Mouse (Mus musculus) hindbrain, postnatal 0 days (tissue): Measurements from ENCODE around the gene Lilrb4a. TPM values are rescaled to one million over a fixed set of nuclear protein-coding genes. Genes with fewer than 3 reads are reported as not detected.

Source experiments
- ATAC-seq: fragments of 200-750 bp; cut with Nextera tagmentation; 2 replicates; pipeline ENCODE4 v1.8.0; 2017; ENCODE audit warnings: mild to moderate bottlenecking, moderate TSS enrichment, moderate library complexity
- DNase-seq: peaks from one replicate; pipeline ENCODE4 v3.0.0-alpha.2; 2015; ENCODE audit warnings: low spot score
- H3K27ac ChIP-seq: fragments of 300-500 bp; sonication (generic); 2 replicates; pipeline ENCODE4 v1.5.1; 2014; ENCODE audit warnings: mild to moderate bottlenecking
- H3K27me3 ChIP-seq: fragments of 300-500 bp; sonication (generic); 2 replicates; pipeline ENCODE4 v1.6.1; 2014; ENCODE audit warnings: low read length, mixed read lengths; ENCODE audit not compliant: insufficient read depth
- H3K36me3 ChIP-seq: fragments of 300-500 bp; sonication (generic); 2 replicates; pipeline ENCODE4 v1.6.1; 2014; ENCODE audit warnings: low read length, mixed read lengths; ENCODE audit not compliant: insufficient read depth
- H3K4me1 ChIP-seq: fragments of 300-500 bp; sonication (generic); 2 replicates; pipeline ENCODE4 v1.6.1; 2014; ENCODE audit warnings: antibody characterized with exemption, low read length, mixed read lengths; ENCODE audit not compliant: insufficient read depth
- H3K4me2 ChIP-seq: fragments of 300-500 bp; sonication (generic); 2 replicates; pipeline ENCODE4 v1.6.1; 2014; ENCODE audit warnings: low read depth, mild to moderate bottlenecking, low read length, moderate library complexity, mixed read lengths
- H3K4me3 ChIP-seq: fragments of 300-500 bp; sonication (generic); 2 replicates; pipeline ENCODE4 v1.5.1; 2014; ENCODE audit warnings: low read length
- H3K9ac ChIP-seq: fragments of 300-500 bp; sonication (generic); replicated peaks from 2 replicates; pipeline ENCODE4 v1.6.1; 2014; ENCODE audit warnings: mild to moderate bottlenecking, low read length, moderate library complexity, mixed read lengths
- H3K9me3 ChIP-seq: fragments of 300-500 bp; sonication (generic); 2 replicates; pipeline ENCODE4 v1.6.1; 2016; ENCODE audit warnings: low read length, mixed read lengths
- CTCF ChIP-seq: IDR thresholded peaks from 2 replicates; pipeline ENCODE4 v1.5.1; 2016; ENCODE audit warnings: antibody characterized with exemption, control low read depth, low read depth
- WGBS: fragments of 180-500 bp; shearing (Covaris S2); extraction: QIAGEN DNeasy Blood & Tissue Kit; methylation state at CpG from one replicate; pipeline ENCODE4 v1.1.7; 2014; 5-methylcytosine and 5-hydroxymethylcytosine counted together
- polyA plus RNA-seq: library from polyadenylated mRNA; unstranded; fragments of >200 nt; fragmentation: Nextera tagmentation; extraction: Ambion mirVana; gene quantifications from 2 replicates; pipeline ENCODE4 v1.2.1, GENCODE M21; 2015
- total RNA-seq: library from RNA; depleted of rRNA; stranded (reverse); fragments of >200 nt; gene quantifications from 2 replicates; pipeline ENCODE4 v1.2.3, GENCODE M21; 2014; rRNA removed

The Lilrb4a gene
- total and polyA plus RNA-seq, 2 experiments from 2014 or later, result 0.16 to 1.6 TPM

- H3K4me1 ChIP-seq, result no peaks in the 10 kb centered on the region
- H3K9ac ChIP-seq, result no peak overlapping the region
- DNase-seq, result no peak
- H3K27me3 ChIP-seq, result no peaks in the 10 kb centered on the region
- ATAC-seq, result no peak
- no peaks in the 10 kb centered on the region for H3K9me3 ChIP-seq
- H3K27ac ChIP-seq, result no peak overlapping the region
- H3K4me3 ChIP-seq, result no peak overlapping the region
- H3K4me2 ChIP-seq, result no peak overlapping the region
- H3K36me3 ChIP-seq, result no peaks in the 10 kb centered on the region
- no peak for TF ChIP-seq CTCF
These were observed 29.3 kb downstream of the Lilrb4a start for GRCm38 (mm10) chr10:51520021-51520420.

- Histone ChIP-seq H3K4me3 (no peak overlapping the region), H3K4me2 (no peak overlapping the region), H3K27ac (no peak overlapping the region), H3K4me1 (no peaks in the 10 kb centered on the region), H3K9ac (no peak overlapping the region), H3K27me3 (no peaks in the 10 kb centered on the region), H3K36me3 (no peaks in the 10 kb centered on the region), H3K9me3 (no peaks in the 10 kb centered on the region)
- no peak for TF ChIP-seq CTCF
- ATAC-seq (no peak), DNase-seq (no peak)
These were observed 30.7 kb downstream of the Lilrb4a start for GRCm38 (mm10) chr10:51521453-51521852.

- no peaks in the 10 kb centered on the region for H3K4me1 ChIP-seq
- WGBS, result 73% methylated on average over 7 of the region's 7 CpGs
- H3K4me3 ChIP-seq, result no peak overlapping the region
- no peaks in the 10 kb centered on the region for H3K36me3 ChIP-seq
- H3K4me2 ChIP-seq, result no peak overlapping the region
- H3K27ac ChIP-seq, result no peak overlapping the region
- no peaks in the 10 kb centered on the region for H3K27me3 ChIP-seq
- DNase-seq (no peak), ATAC-seq (no peak)
- no peaks in the 10 kb centered on the region for H3K9me3 ChIP-seq
- no peak for TF ChIP-seq CTCF
- no peak overlapping the region for H3K9ac ChIP-seq
These were observed 35.3 kb downstream of the Lilrb4a start for GRCm38 (mm10) chr10:51526090-51526489.

- H3K4me1 ChIP-seq, result no peaks in the 10 kb centered on the region
- TF ChIP-seq CTCF, result no peak
- WGBS, result 79% methylated on average over 4 of the region's 4 CpGs
- DNase-seq, result no peak
- no peak overlapping the region for H3K4me3 ChIP-seq
- H3K4me2 ChIP-seq, result no peak overlapping the region
- no peak overlapping the region for H3K27ac ChIP-seq
- H3K27me3 ChIP-seq, result no peaks in the 10 kb centered on the region
- no peaks in the 10 kb centered on the region for H3K36me3 ChIP-seq
- no peak overlapping the region for H3K9ac ChIP-seq
- H3K9me3 ChIP-seq, result no peaks in the 10 kb centered on the region
- ATAC-seq, result no peak
These were observed 35.9 kb downstream of the Lilrb4a start for GRCm38 (mm10) chr10:51526633-51527032.

- Histone ChIP-seq H3K4me3 (no peak overlapping the region), H3K4me2 (no peak overlapping the region), H3K27ac (no peak overlapping the region), H3K36me3 (no peaks in the 10 kb centered on the region), H3K4me1 (no peaks in the 10 kb centered on the region), H3K9ac (no peak overlapping the region), H3K27me3 (no peaks in the 10 kb centered on the region), H3K9me3 (no peaks in the 10 kb centered on the region)
- DNase-seq (no peak), ATAC-seq (no peak)
- TF ChIP-seq CTCF, result no peak
- 77% methylated on average over 8 of the region's 8 CpGs for WGBS
These were observed 38.2 kb downstream of the Lilrb4a start for GRCm38 (mm10) chr10:51528840-51529434.

- Histone ChIP-seq H3K27ac (no peak overlapping the region), H3K9ac (no peak overlapping the region), H3K4me1 (no peaks in the 10 kb centered on the region), H3K27me3 (no peaks in the 10 kb centered on the region), H3K4me3 (no peak overlapping the region), H3K9me3 (no peaks in the 10 kb centered on the region), H3K36me3 (no peaks in the 10 kb centered on the region), H3K4me2 (no peak overlapping the region)
- 82% methylated on average over 3 of the region's 3 CpGs for WGBS
- no peak for DNase-seq
- ATAC-seq, result no peak
- TF ChIP-seq CTCF, result no peak
These were observed 38.7 kb downstream of the Lilrb4a start for GRCm38 (mm10) chr10:51529497-51529896.

- no peak for DNase-seq
- H3K27ac ChIP-seq, result no peak overlapping the region
- no peak for TF ChIP-seq CTCF
- no peaks in the 10 kb centered on the region for H3K27me3 ChIP-seq
- H3K36me3 ChIP-seq, result no peaks in the 10 kb centered on the region
- H3K9me3 ChIP-seq, result no peaks in the 10 kb centered on the region
- H3K4me2 ChIP-seq, result no peak overlapping the region
- no peak for ATAC-seq
- 90% methylated on average over 7 of the region's 7 CpGs for WGBS
- H3K4me3 ChIP-seq, result no peak overlapping the region
- H3K9ac ChIP-seq, result no peak overlapping the region
- no peaks in the 10 kb centered on the region for H3K4me1 ChIP-seq
These were observed 40.1 kb downstream of the Lilrb4a start for GRCm38 (mm10) chr10:51530813-51531212.

Other genes starting within 250 kb of the Lilrb4a start
- gene Gm49339, start 10.3 kb upstream of the Lilrb4a start, total RNA-seq, result not detected in 2 replicates
- gene Gm49339, start 10.3 kb upstream of the Lilrb4a start, polyA plus RNA-seq, result 1.0 TPM in 1 of 2 replicates, not detected in the other
- gene Lilr4b, start 10.3 kb upstream of the Lilrb4a start, total RNA-seq, result not detected in 2 replicates
- gene Lilr4b, start 10.3 kb upstream of the Lilrb4a start, polyA plus RNA-seq, result 0.29 and 0.33 TPM in 2 replicates
- not detected in 2 replicates for gene Fam162b, start 99.6 kb downstream of the Lilrb4a start, total RNA-seq
- 1.9 and 2.1 TPM in 2 replicates for gene Fam162b, start 99.6 kb downstream of the Lilrb4a start, polyA plus RNA-seq
- gene Gprc6a, start 140.5 kb downstream of the Lilrb4a start, total RNA-seq, result 0.83 TPM in 1 of 2 replicates, not detected in the other
- 0.08 and 0.09 TPM in 2 replicates for gene Gprc6a, start 140.5 kb downstream of the Lilrb4a start, polyA plus RNA-seq
- gene Rfx6, start 186.8 kb downstream of the Lilrb4a start, total RNA-seq, result not detected in 2 replicates
- not detected in 2 replicates for gene Rfx6, start 186.8 kb downstream of the Lilrb4a start, polyA plus RNA-seq